Mouse (Mus musculus): ENCODE measurements around the gene Btbd35f19. TPM values are rescaled to one million over a fixed set of nuclear protein-coding genes. Genes with fewer than 3 reads are reported as not detected.

Btbd35f19 gene
- not detected for polyA plus RNA-seq (2014; fragmentation: Illumina TruSeq; extraction: RNeasy Lipid Tissue Mini Kit (QIAGEN cat#74804); ENCODE audit: low replicate concordance)

GRCm38 (mm10) chrX:31383818-31384217 lies at the start of gene Btbd35f19:
Btbd35f19 (minus strand) TSS chrX:31383918.

DNA sequence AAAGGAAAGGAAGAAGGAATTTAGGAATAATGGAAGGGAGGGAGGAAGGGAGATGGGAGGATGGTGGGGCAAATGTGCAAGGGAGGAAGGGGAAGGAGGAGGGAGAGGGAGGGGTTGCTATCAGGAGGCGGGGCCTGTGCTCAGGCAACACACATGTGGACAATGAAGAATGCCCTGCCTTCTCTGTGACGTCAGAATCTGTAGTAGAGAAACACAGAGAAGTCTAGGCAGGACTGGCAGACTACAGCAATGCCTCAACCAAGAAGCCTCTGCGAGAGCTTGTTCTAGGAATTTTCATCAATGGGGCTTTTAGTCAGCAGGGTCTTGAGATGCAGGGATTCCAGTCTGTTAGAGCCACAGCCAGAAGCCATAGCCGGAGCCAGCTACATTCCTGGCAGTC lies 47.6 kb downstream of the Btbd35f19 start, which contains the start of gene Btbd35f26:
Btbd35f26 (plus strand) TSS at position 301 of the 400 bp plus-strand sequence.

Other genes with a start within 250 kb of the Btbd35f19 start
- gene Spin2f, start 130.0 kb downstream of the Btbd35f19 start, polyA plus RNA-seq (2014; fragmentation: Illumina TruSeq; extraction: RNeasy Lipid Tissue Mini Kit (QIAGEN cat#74804); ENCODE audit: low replicate concordance): not detected
- gene Btbd35f26, start 47.5 kb downstream of the Btbd35f19 start, polyA plus RNA-seq (2014; fragmentation: Illumina TruSeq; extraction: RNeasy Lipid Tissue Mini Kit (QIAGEN cat#74804); ENCODE audit: low replicate concordance): not detected
- not detected for gene Gm21883, start 190.4 kb upstream of the Btbd35f19 start, polyA plus RNA-seq (2014; fragmentation: Illumina TruSeq; extraction: RNeasy Lipid Tissue Mini Kit (QIAGEN cat#74804); ENCODE audit: low replicate concordance)
- gene Spin2e, start 235.0 kb upstream of the Btbd35f19 start, polyA plus RNA-seq (2014; fragmentation: Illumina TruSeq; extraction: RNeasy Lipid Tissue Mini Kit (QIAGEN cat#74804); ENCODE audit: low replicate concordance): not detected